Mouse (Mus musculus): ENCODE results near the gene Adamtsl2. TPM values are rescaled to one million over a fixed set of nuclear protein-coding genes. Genes with fewer than 3 reads are reported as not detected.

Adamtsl2 gene
- polyA plus RNA-seq, 1 experiment from 2014 or later: 14.2 TPM

- no peak for ATAC-seq
- Histone ChIP-seq H3K36me3 (ENCODE audit: control insufficient read depth, insufficient read depth) (no peaks in the 10 kb centered on the region), H3K27me3 (replicated peaks; ENCODE audit: control insufficient read depth, insufficient read depth, low read length) (no peaks in the 10 kb centered on the region), H3K4me2 (ENCODE audit: low read length) (no peak overlapping the region), H3K9ac (replicated peaks; ENCODE audit: low read depth, low read length) (no peak overlapping the region), H3K27ac (ENCODE audit: low read length) (no peak overlapping the region), H3K9me3 (ENCODE audit: control insufficient read depth, low read length) (no peaks in the 10 kb centered on the region), H3K4me3 (replicated peaks; ENCODE audit: low read length) (no peak overlapping the region), H3K4me1 (replicated peaks; ENCODE audit: control insufficient read depth, insufficient read depth, low read length) (no peaks in the 10 kb centered on the region)
- WGBS: 58% methylated on average over 6 of the region's 6 CpGs
Observed at GRCm38 (mm10) chr2:27156596-27156995, 77.4 kb downstream of the Adamtsl2 start.

Other genes with a start within 250 kb of the Adamtsl2 start
- gene Abo, start 214.4 kb upstream of the Adamtsl2 start, polyA plus RNA-seq (2015; fragmentation: Nextera tagmentation; extraction: Ambion mirVana): not detected in 2 replicates
- 29.1 and 32.1 TPM in 2 replicates for gene Surf6, start 176.5 kb upstream of the Adamtsl2 start, polyA plus RNA-seq (2015; fragmentation: Nextera tagmentation; extraction: Ambion mirVana)
- gene Med22, start 168.7 kb upstream of the Adamtsl2 start, polyA plus RNA-seq (2015; fragmentation: Nextera tagmentation; extraction: Ambion mirVana): 177 and 180 TPM in 2 replicates
- gene Rpl7a, start 168.6 kb upstream of the Adamtsl2 start, polyA plus RNA-seq (2015; fragmentation: Nextera tagmentation; extraction: Ambion mirVana): 494 and 501 TPM in 2 replicates
- 59.7 and 62.0 TPM in 2 replicates for gene Surf2, start 163.0 kb upstream of the Adamtsl2 start, polyA plus RNA-seq (2015; fragmentation: Nextera tagmentation; extraction: Ambion mirVana)
- 69.9 and 82.1 TPM in 2 replicates for gene Surf1, start 162.8 kb upstream of the Adamtsl2 start, polyA plus RNA-seq (2015; fragmentation: Nextera tagmentation; extraction: Ambion mirVana)
- gene Surf4, start 145.5 kb upstream of the Adamtsl2 start, polyA plus RNA-seq (2015; fragmentation: Nextera tagmentation; extraction: Ambion mirVana): 110 and 112 TPM in 2 replicates
- gene Stkld1, start 145.3 kb upstream of the Adamtsl2 start, polyA plus RNA-seq (2015; fragmentation: Nextera tagmentation; extraction: Ambion mirVana): 0.36 TPM in 1 of 2 replicates, not detected in the other
- 39.5 and 40.2 TPM in 2 replicates for gene Rexo4, start 115.0 kb upstream of the Adamtsl2 start, polyA plus RNA-seq (2015; fragmentation: Nextera tagmentation; extraction: Ambion mirVana)
- gene Adamts13, start 106.0 kb upstream of the Adamtsl2 start, polyA plus RNA-seq (2015; fragmentation: Nextera tagmentation; extraction: Ambion mirVana): 0.38 TPM in 1 of 2 replicates, not detected in the other
- gene Cacfd1, start 69.5 kb upstream of the Adamtsl2 start, polyA plus RNA-seq (2015; fragmentation: Nextera tagmentation; extraction: Ambion mirVana): 109 and 125 TPM in 2 replicates
- gene Slc2a6, start 51.4 kb upstream of the Adamtsl2 start, polyA plus RNA-seq (2015; fragmentation: Nextera tagmentation; extraction: Ambion mirVana): 6.1 and 7.1 TPM in 2 replicates
- not detected in 2 replicates for gene Mymk, start 7.2 kb upstream of the Adamtsl2 start, polyA plus RNA-seq (2015; fragmentation: Nextera tagmentation; extraction: Ambion mirVana)
- gene Fam163b, start 63.1 kb downstream of the Adamtsl2 start, polyA plus RNA-seq (2015; fragmentation: Nextera tagmentation; extraction: Ambion mirVana): 5.0 and 7.1 TPM in 2 replicates
- not detected in 2 replicates for gene Dbh, start 85.9 kb downstream of the Adamtsl2 start, polyA plus RNA-seq (2015; fragmentation: Nextera tagmentation; extraction: Ambion mirVana)
- gene Sardh, start 169.0 kb downstream of the Adamtsl2 start, polyA plus RNA-seq (2015; fragmentation: Nextera tagmentation; extraction: Ambion mirVana): 4.1 and 5.8 TPM in 2 replicates

Data from forebrain, embryonic 16.5 days (tissue).